Mouse (Mus musculus): Measurements from ENCODE around the gene Stard10. TPM values are rescaled to one million over a fixed set of nuclear protein-coding genes. Genes with fewer than 3 reads are reported as not detected.

Stard10 gene
- 1 to 10 TPM in 1 of 2 experiments, under 1 TPM in 1; 0.76 to 4.8 TPM for polyA plus RNA-seq (2017; shearing (Covaris generic))

- ATAC-seq: no peak
These were observed at the start of gene Stard10 for GRCm38 (mm10) chr7:101317014-101317413. Gene Stard10 (plus strand): TSS chr7:101317086.

- no peak for ATAC-seq
These were observed 49.2 kb upstream of the Stard10 start for GRCm38 (mm10) chr7:101267457-101268259.

GRCm38 (mm10) chr7:101271602-101272001 lies 45.3 kb upstream of the Stard10 start:
- ATAC-seq: no peak

- no peak for ATAC-seq
These were observed 44.3 kb upstream of the Stard10 start for GRCm38 (mm10) chr7:101272466-101273160.

- no peak for ATAC-seq
These were observed 34.2 kb upstream of the Stard10 start for GRCm38 (mm10) chr7:101282721-101283120.

- no peak for ATAC-seq
These were observed 32.4 kb upstream of the Stard10 start for GRCm38 (mm10) chr7:101284504-101284903.

GRCm38 (mm10) chr7:101286891-101287290 lies 30.0 kb upstream of the Stard10 start:
- ATAC-seq: no peak

GRCm38 (mm10) chr7:101287820-101288219 lies 29.1 kb upstream of the Stard10 start:
- no peak for ATAC-seq

GRCm38 (mm10) chr7:101288436-101288835 lies 28.4 kb upstream of the Stard10 start:
- ATAC-seq: peak; percentile 34

- no peak for ATAC-seq
These were observed 26.5 kb upstream of the Stard10 start for GRCm38 (mm10) chr7:101290401-101290800.

- no peak for ATAC-seq
These were observed 25.7 kb upstream of the Stard10 start for GRCm38 (mm10) chr7:101291211-101291610.

- no peak for ATAC-seq
These were observed 25.2 kb upstream of the Stard10 start for GRCm38 (mm10) chr7:101291641-101292040.

- no peak for ATAC-seq
These were observed 24.8 kb upstream of the Stard10 start for GRCm38 (mm10) chr7:101292086-101292485.

- no peak for ATAC-seq
These were observed 24.2 kb upstream of the Stard10 start for GRCm38 (mm10) chr7:101292696-101293095.

GRCm38 (mm10) chr7:101293138-101293537 lies 23.7 kb upstream of the Stard10 start:
- no peak for ATAC-seq

GRCm38 (mm10) chr7:101293611-101294010 lies 23.3 kb upstream of the Stard10 start:
- ATAC-seq: no peak

GRCm38 (mm10) chr7:101295438-101295837 lies 21.4 kb upstream of the Stard10 start:
- ATAC-seq: no peak

GRCm38 (mm10) chr7:101296252-101297022 lies 20.4 kb upstream of the Stard10 start:
- ATAC-seq: no peak

GRCm38 (mm10) chr7:101297023-101297405 lies 19.9 kb upstream of the Stard10 start:
- no peak for ATAC-seq

- no peak for ATAC-seq
These were observed 18.5 kb upstream of the Stard10 start for GRCm38 (mm10) chr7:101298375-101298774.

- peak; percentile 46 for ATAC-seq
These were observed 15.5 kb upstream of the Stard10 start for GRCm38 (mm10) chr7:101301361-101301880.

GRCm38 (mm10) chr7:101301881-101302456 lies 14.9 kb upstream of the Stard10 start, which contains the start of gene Atg16l2:
Gene Atg16l2 (minus strand): TSS chr7:101302251.
- peak; percentile 89 for ATAC-seq
